Mouse (Mus musculus): ENCODE data around the gene OR5BS1P.

DNA sequence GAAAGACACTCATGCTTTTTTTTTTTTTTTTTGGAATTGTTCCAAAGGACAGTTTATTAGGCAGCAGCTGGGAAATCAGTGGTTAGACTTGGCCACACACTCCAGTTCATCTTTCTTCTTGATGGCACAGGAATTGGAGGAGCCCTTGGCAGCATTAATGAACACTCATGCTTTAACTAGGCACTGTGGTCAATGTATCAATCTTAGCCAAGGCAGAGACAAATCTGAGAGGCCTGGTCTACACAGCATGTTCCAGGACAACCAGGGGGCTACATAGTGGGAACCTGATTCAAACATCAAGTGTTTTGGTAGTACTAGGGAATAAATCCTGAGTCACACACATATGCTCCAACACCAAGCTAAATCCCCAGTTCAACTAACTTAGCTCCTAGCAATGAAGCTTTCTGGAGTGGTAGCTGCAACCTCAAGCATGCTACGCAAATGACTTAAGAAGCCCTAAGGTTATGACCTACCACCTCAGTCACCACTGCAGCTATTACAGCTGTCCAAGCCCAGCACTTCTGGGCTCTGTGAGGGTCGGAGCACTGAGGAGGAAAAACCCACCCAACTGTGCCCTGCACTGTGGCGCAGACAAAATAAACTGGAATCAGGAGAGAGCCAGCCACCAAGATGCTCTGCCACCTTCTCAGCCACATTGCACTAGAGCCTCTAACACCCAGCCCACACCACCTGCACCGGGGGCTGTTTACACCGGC is 57.5 kb downstream of the OR5BS1P start:
- TF ChIP-seq CTCF (IDR thresholded peaks at IDR 0.05; ENCODE audit: low read depth, low read length) = no peak
- TF ChIP-seq POLR2A (IDR thresholded peaks at IDR 0.05; ENCODE audit: extremely low read depth, insufficient read depth, low read length) = no peak

All from liver, adult 2 months (tissue).